Mouse (Mus musculus): ENCODE results near the gene Nr4a2. TPM values are rescaled to one million over a fixed set of nuclear protein-coding genes. Genes with fewer than 3 reads are reported as not detected.

The Nr4a2 gene
- polyA plus RNA-seq, 1 experiment from 2014 or later, result 3.7 TPM

DNA sequence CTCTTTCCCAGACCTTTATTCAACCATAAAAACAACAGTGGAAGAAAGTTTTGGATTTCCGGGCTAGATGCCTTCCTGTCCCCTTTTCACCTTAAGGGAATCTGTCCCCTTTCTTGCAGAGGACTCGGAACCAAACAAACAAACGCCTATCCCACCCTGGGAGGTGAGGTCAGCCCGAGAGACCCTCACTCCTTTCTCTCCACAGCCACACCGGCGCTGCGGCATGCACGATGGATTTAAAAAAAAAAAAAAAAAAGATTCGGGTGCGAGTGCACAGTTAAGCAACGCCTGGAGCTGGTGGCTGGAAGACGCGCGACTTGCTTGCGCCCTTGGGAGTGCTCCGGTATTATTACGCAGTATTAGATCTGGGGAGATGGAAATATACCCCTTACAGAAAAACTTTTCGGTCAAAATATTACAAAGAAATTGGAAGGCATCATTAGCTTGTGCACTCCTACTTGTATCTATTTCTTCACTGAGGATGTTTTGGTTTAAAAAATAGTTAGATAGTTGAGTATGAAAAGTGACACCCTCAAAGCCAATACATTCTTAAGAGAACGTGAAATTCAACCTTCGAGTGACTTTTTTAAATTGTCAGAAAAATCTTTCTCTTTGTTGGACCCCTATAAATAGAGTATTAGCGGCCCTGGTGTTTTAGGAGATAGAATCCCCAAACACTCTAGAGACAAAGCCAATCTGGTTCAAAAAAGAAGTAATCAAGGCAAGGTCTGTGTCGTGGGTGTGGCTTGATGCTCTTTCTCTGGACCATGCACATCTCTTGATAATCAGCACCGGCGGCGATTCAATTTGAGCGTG is 19.8 kb downstream of the Nr4a2 start:
- Histone ChIP-seq H3K4me1 (ENCODE audit: insufficient read depth, low read length) (peaks cover 14% of the 10 kb centered on the region), H3K4me2 (replicated peaks; ENCODE audit: low read depth, low read length) (peak overlapping the region; percentile 26; the same call in 1 of the 2 replicates), H3K9ac (replicated peaks; ENCODE audit: low read length) (no peak overlapping the region), H3K27ac (ENCODE audit: low read length) (no peak overlapping the region), H3K4me3 (ENCODE audit: low read length) (peak overlapping the region; percentile 23), H3K36me3 (ENCODE audit: insufficient read depth, low read length) (no peaks in the 10 kb centered on the region), H3K9me3 (ENCODE audit: low read length) (no peaks in the 10 kb centered on the region), H3K27me3 (ENCODE audit: insufficient read depth, low read length) (peaks cover 88% of the 10 kb centered on the region)
- 2% methylated on average over 26 of the region's 26 CpGs for WGBS
- no peak for ATAC-seq (ENCODE audit: low FRiP score, low TSS enrichment)

GRCm38 (mm10) chr2:57102856-57103844 is 20.7 kb downstream of the Nr4a2 start:
- Histone ChIP-seq H3K27ac (ENCODE audit: low read length) (no peak overlapping the region), H3K9ac (replicated peaks; ENCODE audit: low read length) (no peak overlapping the region; the same call in 1 of the 2 replicates), H3K36me3 (ENCODE audit: insufficient read depth, low read length) (no peaks in the 10 kb centered on the region), H3K4me1 (ENCODE audit: insufficient read depth, low read length) (peaks cover 14% of the 10 kb centered on the region), H3K4me3 (ENCODE audit: low read length) (peak overlapping the region; percentile 46), H3K27me3 (ENCODE audit: insufficient read depth, low read length) (peaks cover 87% of the 10 kb centered on the region), H3K9me3 (ENCODE audit: low read length) (no peaks in the 10 kb centered on the region), H3K4me2 (replicated peaks; ENCODE audit: low read depth, low read length) (peak overlapping the region; percentile 59)
- 1% methylated on average over 35 of the region's 37 CpGs for WGBS
- ATAC-seq (ENCODE audit: low FRiP score, low TSS enrichment), result peak; percentile 47; the same call in 1 of the 2 replicates

DNA sequence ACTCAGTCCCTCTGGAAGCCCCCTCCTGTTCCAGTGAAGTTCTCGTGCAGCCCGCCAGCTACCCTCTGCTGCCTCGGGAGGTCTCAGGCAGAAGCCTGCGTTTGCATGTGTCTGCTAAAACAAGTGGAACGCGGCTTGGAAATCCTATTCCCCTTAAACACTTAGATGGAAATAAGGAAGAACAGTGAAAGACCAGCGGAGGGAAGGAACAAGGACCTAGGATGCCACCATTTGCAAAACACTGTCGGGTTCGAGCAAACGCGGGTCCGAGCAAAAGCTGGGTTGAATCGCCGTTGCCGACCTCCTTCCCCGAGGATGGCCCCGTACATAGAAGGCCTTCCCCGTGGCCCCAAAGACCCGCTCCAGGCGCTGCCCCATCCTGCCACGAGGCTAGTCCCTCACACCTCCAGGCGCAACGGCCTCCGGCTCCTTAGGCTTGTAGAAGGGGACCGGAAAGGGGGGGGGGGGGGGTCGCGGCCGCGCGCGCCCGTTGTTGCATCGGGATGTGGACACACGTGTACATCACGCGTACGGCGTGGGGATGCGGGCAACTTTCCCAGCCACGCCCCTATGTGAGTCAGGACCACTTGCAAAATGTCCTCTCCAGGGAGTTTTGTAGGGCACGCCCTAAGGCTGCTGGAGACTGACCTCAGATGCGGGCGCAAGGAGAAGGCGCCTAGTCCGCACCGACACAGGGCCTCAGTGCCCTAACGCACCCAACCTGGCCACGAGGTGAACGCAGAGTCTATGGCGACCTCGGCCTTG is 21.5 kb downstream of the Nr4a2 start:
- H3K9ac ChIP-seq (replicated peaks; ENCODE audit: low read length), result no peak overlapping the region; the same call in 1 of the 2 replicates

DNA sequence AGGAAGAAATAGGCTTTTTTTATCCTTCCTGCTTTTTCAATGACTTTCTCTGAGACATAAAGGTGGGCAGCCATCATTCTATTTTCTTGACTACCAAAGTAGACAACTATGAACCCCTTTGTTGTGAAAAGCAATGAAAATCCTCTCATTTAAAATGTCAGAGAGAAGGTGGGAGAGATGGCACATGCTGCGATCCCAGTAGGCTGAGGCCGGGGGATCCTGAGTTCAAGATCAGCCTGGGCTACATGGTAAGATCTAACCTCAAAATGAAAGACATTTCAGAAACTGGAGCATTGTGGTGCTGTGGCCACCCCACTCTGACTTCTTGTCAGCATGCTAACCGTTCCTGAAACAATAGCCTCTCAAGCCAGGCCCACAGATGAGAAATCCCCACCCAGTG is 23.6 kb downstream of the Nr4a2 start:
- H3K9me3 ChIP-seq (ENCODE audit: low read length), result no peaks in the 10 kb centered on the region
- no peak for ATAC-seq (ENCODE audit: low FRiP score, low TSS enrichment)
- no peak overlapping the region for H3K4me3 ChIP-seq (ENCODE audit: low read length)
- H3K27me3 ChIP-seq (ENCODE audit: insufficient read depth, low read length), result peaks cover 80% of the 10 kb centered on the region
- no peak overlapping the region for H3K4me2 ChIP-seq (replicated peaks; ENCODE audit: low read depth, low read length)
- H3K9ac ChIP-seq (replicated peaks; ENCODE audit: low read length), result no peak overlapping the region
- H3K4me1 ChIP-seq (ENCODE audit: insufficient read depth, low read length), result peaks cover 14% of the 10 kb centered on the region
- no peak overlapping the region for H3K27ac ChIP-seq (ENCODE audit: low read length)
- H3K36me3 ChIP-seq (ENCODE audit: insufficient read depth, low read length), result no peaks in the 10 kb centered on the region
- WGBS, result 68% methylated on average over 3 of the region's 3 CpGs

More for the DNA sequence above, 21.5 kb downstream of the Nr4a2 start:
- no peaks in the 10 kb centered on the region for H3K36me3 ChIP-seq (ENCODE audit: insufficient read depth, low read length)
- H3K27me3 ChIP-seq (ENCODE audit: insufficient read depth, low read length), result peaks cover 88% of the 10 kb centered on the region
- peak overlapping the region; percentile 59 for H3K4me2 ChIP-seq (replicated peaks; ENCODE audit: low read depth, low read length)
- H3K27ac ChIP-seq (ENCODE audit: low read length), result no peak overlapping the region
- peak overlapping the region; percentile 46 for H3K4me3 ChIP-seq (ENCODE audit: low read length)
- peak; percentile 65 for ATAC-seq (ENCODE audit: low FRiP score, low TSS enrichment)
- peaks cover 14% of the 10 kb centered on the region for H3K4me1 ChIP-seq (ENCODE audit: insufficient read depth, low read length)
- no peaks in the 10 kb centered on the region for H3K9me3 ChIP-seq (ENCODE audit: low read length)
- under 1% methylated on average over 50 of the region's 51 CpGs for WGBS

- ATAC-seq (ENCODE audit: low FRiP score, low TSS enrichment), result no peak
- Histone ChIP-seq H3K27me3 (ENCODE audit: insufficient read depth, low read length) (no peaks in the 10 kb centered on the region), H3K4me3 (ENCODE audit: low read length) (no peak overlapping the region), H3K9ac (replicated peaks; ENCODE audit: low read length) (no peak overlapping the region), H3K4me1 (ENCODE audit: insufficient read depth, low read length) (no peaks in the 10 kb centered on the region), H3K36me3 (ENCODE audit: insufficient read depth, low read length) (no peaks in the 10 kb centered on the region), H3K9me3 (ENCODE audit: low read length) (no peaks in the 10 kb centered on the region), H3K27ac (ENCODE audit: low read length) (no peak overlapping the region), H3K4me2 (replicated peaks; ENCODE audit: low read depth, low read length) (no peak overlapping the region)
- WGBS, result 80% methylated on average over 9 of the region's 9 CpGs
Measured at GRCm38 (mm10) chr2:57072452-57072851, 51.4 kb downstream of the Nr4a2 start.

DNA sequence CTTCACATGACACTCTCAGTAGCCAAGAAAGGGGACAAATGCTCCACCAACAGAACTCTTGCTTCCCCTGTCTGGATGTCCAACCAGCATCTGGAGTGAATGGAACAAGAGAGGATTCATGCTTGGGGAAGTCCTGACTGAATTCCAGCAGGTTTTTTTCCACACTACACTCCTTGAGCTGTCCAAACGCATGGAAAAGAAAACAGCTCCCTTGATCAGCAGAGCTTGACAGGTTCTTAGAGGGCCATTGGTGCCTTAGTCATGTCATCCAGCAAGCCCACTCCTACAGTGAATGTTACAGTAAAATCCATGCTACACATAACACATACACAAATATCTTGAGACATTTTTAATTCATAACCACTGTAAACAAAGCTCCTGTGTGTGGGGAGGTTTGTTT is 60.3 kb downstream of the Nr4a2 start:
- peak; percentile 74; the same call in 1 of the 2 replicates for ATAC-seq (ENCODE audit: low FRiP score, low TSS enrichment)
- WGBS, result 31% methylated on average over 1 of the region's 1 CpGs
- no peak overlapping the region for H3K27ac ChIP-seq (ENCODE audit: low read length)
- no peaks in the 10 kb centered on the region for H3K27me3 ChIP-seq (ENCODE audit: insufficient read depth, low read length)
- no peak overlapping the region for H3K4me2 ChIP-seq (replicated peaks; ENCODE audit: low read depth, low read length)
- no peaks in the 10 kb centered on the region for H3K4me1 ChIP-seq (ENCODE audit: insufficient read depth, low read length)
- no peaks in the 10 kb centered on the region for H3K9me3 ChIP-seq (ENCODE audit: low read length)
- H3K9ac ChIP-seq (replicated peaks; ENCODE audit: low read length), result no peak overlapping the region
- H3K4me3 ChIP-seq (ENCODE audit: low read length), result no peak overlapping the region
- no peaks in the 10 kb centered on the region for H3K36me3 ChIP-seq (ENCODE audit: insufficient read depth, low read length)

Other genes starting within 250 kb of the Nr4a2 start
- gene Gpd2, start 113.6 kb upstream of the Nr4a2 start, polyA plus RNA-seq (2015; fragmentation: Nextera tagmentation; extraction: Ambion mirVana), result 17.2 and 19.3 TPM in 2 replicates